Mouse (Mus musculus) olfactory bulb, adult 2 months (tissue): ENCODE measurements at regions not wholly inside any gene's neighbourhood (a gene's known extent, or its start where the extent isn't known, plus 50 kb on each side); places are given as distances from the start of the nearest gene placed in this dataset.

Experiments used
- CTCF ChIP-seq: fragments of 200-500 bp; IDR thresholded peaks from 2 replicates; pipeline ENCODE4 v1.5.1; 2012; ENCODE audit warnings: low read depth, mild to moderate bottlenecking, low read length, moderate library complexity; ENCODE audit not compliant: insufficient read depth
- POLR2A ChIP-seq: fragments of 200-500 bp; IDR thresholded peaks from 2 replicates; pipeline ENCODE4 v1.6.1; 2012; ENCODE audit warnings: mild to moderate bottlenecking, low read depth, low read length, moderate library complexity; ENCODE audit not compliant: insufficient read depth

GRCm38 (mm10) chr14:58662601-58663000 is 480.1 kb downstream of the 1700129C05Rik start:
- TF ChIP-seq CTCF (no peak), POLR2A (no peak)
